Mouse (Mus musculus) c-Kit-positive CD71-positive TER-119-positive erythroid progenitor cells, embryonic 14.5 days (primary cell): Measurements from ENCODE around the gene Nt5c3.

Experiments used
- DNase-seq: peaks from one replicate; pipeline ENCODE4 v3.0.0-alpha.2; 2013; ENCODE audit warnings: low spot score

Nt5c3 gene

DNA sequence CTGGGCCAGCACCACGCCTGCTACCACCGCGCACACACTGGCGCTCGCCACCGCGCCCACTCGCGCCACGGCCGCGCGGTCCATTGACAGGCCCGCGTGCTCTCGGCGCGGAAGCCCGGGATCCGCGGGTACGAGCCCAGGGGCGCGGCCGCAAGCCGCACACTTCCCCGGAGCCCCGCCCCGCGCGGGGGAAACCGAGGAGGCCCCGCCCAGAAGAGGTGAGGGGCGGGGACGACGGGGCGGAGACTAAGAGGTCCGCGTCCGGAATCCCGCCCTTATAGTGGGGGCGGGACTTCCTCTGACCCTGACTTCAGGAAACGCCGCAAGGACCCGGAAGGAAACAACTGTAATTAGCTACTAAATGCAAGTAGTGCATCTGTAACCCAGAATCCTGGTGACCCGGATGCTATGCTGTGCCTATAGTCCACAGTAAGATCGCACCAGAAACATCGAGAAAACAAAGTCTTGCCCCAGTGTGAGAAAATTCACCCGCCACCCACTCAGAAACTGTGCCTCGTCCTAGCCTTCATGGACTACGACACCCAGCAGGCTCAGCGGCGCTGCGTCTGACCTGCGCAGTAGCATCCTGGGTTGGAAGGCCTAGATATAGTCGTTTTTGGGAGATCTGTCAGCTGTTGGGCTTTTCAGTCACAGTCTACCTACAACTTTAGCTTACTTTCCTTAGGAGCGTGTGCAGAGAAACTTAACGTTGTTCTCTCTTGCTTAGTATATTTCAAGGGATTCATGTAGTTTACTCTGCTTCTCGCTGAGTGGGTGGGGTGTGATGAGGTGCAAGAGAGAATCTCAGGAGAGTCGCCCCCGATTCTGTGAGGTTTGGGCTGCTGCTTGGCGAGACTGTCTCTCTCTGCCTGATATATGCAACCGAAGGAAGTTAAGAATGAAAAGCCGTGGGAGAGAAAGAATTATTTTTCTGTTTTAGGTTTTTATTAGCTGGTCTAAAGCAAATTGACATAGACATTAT is at the start of gene Nt5c3, which contains the start of gene Vmn1r4:
Gene Nt5c3 (minus strand): TSS at position 207 of the 982 bp plus-strand sequence.
Gene Vmn1r4 (plus strand): TSS at position 290 of the 982 bp plus-strand sequence.
- DNase-seq = peak; percentile 97

DNA sequence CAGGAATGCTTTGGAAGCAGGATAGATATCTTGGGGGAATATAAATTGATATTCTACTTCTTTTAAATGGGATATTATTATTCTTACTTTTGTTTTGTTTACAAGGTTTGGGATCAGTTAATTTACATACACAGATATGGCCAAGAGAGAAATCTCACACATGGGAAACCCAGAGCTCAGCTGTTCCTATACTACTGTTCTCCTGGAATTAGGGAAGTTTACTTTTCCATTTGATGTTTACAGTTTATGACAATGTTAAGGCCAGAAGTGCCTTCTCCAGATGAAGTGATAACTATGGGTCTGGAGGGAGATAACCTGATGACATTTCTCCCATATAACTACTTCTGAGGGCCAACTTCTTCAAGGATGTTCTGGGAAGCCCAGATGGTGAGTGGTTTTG is 46.2 kb upstream of the Nt5c3 start, which contains the start of gene Vmn1r5:
Gene Vmn1r5 (plus strand): TSS at position 301 of the 400 bp plus-strand sequence.
- DNase-seq = no peak

DNA sequence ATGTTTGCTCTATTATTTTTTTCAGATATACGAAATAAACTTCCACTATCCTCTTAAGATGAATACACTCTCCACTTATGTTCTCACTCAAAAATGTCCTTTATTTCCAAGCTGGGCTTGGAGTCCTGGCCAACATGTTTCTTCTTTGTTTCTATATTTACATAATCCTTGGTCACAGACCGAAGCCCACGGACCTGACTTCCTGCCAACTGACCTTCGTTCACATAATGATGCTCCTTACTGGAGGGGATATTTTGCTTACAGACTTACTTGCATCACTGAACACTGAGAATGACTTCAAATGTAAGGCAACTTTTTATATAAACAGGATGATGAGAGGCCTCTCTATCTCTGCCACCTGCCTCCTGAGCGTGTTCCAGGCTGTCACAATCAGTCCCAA is 32.7 kb upstream of the Nt5c3 start:
- DNase-seq = no peak

DNA sequence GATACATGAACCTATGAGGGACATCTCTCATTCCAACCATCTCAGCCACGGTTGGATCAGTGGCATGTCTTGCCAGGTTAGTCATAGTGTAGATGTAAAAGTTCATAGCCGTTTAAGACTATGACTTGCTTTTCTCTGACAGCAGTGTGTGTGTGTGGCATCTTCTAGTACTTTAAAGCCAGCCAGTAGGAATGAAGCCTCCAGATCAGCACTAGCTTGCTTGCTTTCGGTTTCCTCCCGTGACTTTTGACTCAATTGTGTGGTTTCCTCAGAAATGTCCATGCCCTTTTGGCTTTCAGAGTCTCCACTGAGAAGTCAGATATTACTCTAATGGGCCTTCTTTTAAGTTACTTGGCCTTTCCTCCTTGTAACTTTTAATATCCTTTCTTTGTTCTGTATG is 10.6 kb upstream of the Nt5c3 start:
- DNase-seq = no peak

DNA sequence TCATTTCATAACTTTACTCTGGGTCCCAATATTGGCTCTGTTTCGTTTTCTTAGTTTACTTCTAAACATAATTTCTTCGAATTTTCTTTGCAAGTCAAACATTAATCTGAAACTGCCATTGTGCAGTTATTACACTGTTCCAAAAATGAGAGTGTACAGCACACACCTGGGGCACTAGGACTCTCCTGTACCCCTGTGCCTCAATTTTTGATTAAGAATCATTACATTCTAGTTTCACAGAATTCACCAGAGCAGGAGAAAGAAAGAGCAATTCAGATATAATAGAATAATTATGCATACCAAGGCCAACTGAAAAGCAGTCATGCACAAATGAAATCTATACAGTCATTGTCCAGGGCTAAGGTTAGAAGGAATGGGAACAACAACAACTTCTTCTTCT is 8.7 kb upstream of the Nt5c3 start:
- DNase-seq = no peak

DNA sequence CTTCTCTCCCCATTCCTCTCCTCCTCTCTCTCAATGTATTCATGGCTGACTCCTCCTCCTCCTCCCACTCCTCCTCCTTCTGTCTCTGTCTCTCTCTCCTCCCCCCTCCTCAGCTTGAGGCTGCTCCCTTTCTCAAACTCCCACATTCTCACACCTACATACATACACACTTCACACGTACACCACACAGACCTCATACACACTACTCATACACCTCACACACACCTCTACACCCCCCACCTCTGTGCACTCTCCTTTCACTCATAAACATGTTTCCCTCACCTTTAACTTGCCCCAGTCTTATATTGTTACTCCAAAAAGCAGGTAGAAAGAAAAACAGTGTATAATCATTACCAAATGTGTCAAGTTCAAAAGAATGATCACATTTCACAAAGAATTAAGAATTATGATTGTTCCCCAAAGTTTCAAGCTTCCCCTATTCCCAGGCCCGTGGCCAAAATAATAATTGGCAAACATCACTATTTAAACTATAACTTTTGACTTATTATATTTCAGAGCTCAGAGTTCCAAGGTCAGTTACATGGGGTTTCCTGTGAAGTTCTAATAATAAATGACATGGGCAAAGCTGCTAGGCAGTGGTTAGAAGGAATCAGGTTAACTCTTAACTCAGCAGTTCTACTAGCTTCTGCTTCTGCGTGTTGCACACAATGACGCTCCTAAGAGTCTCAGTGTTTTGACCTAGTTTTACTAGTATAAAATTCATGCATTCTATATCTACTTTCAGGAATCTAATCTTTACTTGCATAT is 8.1 kb upstream of the Nt5c3 start:
- DNase-seq = no peak

DNA sequence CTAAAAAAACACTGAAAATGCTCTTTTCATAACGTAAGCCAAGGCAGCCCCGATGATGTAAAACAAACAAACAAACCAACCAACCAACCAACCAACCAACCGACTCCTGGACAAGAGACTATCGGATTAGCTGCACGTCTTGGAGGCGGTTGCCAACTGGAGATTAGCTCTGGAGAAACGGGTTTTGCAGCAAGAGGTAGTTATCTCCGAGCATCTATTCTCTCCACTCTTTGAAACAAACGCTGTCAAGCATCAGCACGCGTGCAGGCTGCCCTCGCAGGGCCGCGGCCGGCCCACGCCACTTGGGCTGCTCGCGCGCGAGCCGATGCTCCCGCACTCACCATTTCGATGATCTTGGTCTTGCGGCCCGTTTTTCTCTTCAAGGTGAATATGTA is 404 bp downstream of the Nt5c3 start:
- no peak for DNase-seq

DNA sequence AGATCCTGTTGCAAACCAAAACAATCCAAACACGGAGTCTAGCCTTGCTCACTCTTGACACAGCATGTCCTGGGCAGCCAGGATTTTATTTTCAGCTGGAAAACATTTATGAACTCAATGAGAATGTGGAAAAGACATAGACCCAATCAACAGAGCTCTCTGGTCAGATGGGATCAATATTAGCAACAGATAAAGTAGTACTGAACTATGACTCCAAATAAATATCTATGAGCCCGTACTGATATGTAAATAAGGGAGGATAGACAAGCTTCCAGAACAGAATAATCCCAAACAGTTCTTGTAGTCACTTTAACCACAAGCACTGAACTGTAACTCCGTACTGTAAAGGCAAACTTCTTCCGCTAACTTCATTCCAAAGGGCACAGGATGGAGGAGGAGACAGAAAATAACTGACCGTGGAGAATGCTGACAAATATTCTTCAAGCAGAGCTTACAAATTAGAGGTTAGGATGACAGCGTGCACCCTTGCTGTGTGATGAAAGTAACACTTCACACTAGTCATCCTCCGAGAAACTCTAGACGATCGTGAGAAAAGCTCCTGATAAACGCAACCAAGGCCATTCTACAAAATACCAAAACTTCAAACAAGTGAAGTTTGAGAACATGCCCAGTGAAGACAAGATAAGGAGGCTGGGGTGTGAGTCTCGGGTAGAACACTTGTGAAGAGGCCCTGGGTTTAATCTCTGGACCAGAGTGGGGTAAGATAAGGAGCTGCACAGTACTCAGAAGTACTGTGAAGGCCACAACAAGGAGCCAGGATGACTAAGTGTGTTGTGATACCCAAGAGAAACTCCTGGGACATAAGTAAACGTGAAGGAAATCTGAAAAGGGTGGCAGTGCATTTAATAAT is 3.3 kb downstream of the Nt5c3 start:
- peak; percentile 85 for DNase-seq

DNA sequence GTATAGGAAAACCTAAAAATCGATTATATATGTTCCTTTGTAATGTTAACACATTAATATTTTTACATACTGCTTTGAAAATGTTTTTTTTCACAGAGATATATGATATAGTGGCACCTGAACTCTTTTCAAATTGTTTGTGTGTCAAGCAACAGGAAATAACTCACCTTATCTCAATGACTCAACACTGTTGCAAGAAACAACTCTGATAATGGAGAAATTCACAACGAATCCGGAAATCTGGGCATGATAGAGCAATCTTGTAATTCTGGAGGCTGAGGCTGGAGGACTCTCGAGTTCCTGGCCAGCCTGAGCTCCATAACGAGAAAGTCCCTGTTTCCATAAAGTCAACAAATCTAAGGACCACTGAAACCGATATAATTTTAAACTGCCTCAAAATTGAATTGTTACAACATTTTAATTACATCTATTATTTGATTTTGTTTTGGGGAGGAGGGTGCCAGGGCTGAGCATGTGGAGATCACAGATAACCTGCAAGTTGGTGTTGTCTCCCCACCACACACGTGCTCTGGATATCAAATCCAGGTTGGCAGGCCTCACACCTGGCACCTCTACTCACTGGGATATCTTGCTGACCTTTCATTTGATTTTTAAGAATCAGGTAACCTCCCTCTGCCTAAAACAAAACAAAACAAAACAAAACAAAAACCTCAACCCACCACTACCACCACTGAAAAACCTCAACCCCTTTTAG is 4.2 kb downstream of the Nt5c3 start:
- DNase-seq = no peak

DNA sequence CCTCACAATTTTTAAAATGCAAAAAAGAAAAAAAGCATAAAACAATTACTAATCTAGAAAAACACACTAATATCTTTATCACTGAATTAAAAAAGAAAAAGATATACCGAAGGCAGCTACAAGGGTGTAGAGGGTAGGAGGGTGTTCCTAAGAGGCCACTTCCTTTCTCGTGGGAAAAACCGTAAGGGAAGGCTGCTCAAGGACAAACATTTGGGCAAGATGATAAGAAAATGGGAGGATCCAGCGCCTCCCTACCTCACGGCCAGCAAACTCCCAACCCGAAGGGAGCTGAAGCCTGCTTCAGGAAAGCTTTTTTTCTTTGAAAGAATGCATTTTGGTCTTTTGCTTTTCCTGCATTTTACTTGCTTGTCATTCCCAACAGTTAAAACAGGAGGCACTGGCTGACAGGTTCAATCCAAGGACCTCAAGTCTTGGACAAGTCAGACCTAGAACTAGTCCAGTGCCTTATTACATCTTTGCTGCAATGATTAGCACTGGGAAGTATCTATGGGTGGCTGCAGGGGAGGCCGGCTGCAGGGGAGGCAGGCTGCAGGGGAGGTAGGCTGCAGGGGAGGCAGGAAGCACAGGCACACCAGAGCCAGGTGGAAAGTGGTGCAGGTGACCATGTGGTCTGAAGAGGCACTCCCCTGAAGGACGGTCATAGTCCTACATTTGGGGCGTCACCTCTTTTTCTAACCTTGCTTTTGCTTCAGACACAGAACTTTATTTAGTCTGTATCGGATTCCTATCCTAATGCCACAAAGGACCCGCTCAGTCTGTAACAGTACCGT is 6.0 kb downstream of the Nt5c3 start:
- peak; percentile 84 for DNase-seq

DNA sequence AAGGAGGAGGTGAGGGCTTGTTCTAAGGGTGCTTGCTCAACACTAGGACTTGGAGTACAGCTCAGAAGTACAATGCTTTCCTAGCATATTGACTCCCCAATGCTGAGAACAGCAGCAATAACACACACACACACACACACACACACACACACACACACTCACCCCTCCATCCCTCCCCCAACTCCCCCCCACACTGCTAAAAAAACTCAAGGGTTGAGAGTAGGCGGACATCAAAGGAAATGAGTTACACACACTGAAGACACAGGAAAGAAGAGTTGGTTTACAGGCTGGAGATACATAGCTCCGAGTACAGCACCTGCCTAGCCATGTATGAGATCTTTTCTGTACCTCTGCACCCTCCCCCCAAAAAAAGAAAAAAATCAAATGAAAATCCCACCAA is 7.5 kb downstream of the Nt5c3 start:
- no peak for DNase-seq

DNA sequence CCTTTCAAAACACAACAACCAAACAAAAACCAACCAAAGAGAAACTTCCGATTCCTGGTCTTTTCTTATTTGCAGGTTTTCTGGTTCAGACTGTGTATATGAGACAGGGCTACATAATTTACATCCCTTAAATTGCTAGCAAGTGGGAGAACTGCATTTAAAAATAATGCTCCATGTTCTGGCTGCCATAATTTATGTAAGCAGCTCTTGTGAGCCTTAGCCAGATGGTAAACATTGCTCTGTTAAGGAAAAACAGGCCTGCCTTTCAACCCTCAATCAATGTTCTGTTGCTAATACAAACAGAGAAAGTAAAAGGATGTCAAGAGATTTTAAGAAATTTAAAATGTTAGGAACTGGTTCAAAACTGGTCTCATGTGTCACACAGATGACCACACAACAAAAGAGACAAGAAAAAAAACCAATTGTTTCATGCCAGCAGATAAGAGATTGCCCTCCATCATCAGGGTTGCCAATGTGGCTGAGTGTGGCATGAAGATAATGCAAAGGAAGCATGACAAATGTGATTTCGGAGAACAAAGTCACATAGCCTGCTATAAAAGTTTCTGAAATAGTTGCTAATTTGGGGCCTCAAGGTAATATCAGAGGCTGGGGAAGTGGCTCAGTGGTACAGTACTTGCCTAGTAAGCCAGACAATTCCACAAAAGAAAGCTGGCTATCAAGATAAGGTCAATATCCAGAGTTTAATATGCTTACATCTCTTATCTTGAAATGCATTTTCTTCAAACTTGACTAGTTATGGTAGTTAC is 10.5 kb downstream of the Nt5c3 start:
- DNase-seq = no peak

DNA sequence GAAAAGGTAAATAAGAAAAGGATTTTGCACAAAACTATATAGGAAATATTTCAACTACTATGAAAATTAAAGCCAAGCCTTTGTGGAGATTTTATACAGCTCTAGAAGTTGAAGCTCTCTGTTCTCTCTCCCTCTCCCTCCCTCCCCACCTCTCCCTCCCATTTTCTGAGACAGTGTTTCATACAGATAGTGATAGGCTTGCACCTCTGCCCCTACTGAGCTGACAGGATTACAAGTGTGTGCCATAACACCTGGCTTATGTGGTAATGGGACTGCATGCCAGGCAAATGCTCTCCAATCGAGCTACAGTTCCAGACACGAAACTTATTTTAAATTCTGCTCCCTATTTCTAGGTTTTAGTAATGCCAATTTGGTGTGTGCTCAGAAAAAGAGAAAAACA is 12.8 kb downstream of the Nt5c3 start:
- DNase-seq = peak; percentile 74

DNA sequence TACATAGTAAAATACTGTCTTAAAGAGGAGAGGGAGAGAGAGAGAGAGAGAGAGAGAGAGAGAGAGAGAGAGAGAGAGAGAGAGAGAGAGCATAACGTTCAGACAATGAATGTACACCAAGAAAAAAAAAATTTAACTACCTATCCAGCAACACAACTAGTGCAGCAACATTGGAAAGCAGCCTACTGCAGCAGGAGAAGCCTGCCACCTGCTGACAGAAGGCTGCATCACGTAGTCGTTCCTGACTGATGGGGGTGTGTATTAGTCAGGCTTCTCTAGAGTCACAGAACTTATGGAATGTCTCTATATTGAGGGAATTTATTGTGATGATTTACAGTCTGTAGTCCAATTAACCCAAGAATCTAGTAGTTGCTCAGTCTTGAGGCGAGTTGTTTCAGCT is 14.8 kb downstream of the Nt5c3 start:
- no peak for DNase-seq

DNA sequence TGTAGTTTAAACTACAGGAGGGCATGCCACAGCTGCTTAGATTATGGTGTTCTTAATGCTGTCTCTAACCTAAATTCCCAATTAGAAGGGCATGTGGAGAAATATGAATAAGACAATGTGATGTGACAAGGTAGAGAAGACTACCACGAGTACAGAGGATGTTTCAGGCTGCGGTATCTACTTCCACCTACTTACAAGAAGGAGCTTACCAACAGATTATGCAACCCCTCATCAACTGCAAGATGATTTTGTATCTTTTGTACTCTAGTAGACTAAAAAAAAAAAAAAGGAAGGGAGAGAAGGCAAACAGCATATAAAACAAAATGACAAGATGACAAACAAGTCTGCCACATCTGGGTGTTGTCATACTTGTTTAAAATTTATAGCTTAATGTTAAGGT is 15.3 kb downstream of the Nt5c3 start:
- no peak for DNase-seq

DNA sequence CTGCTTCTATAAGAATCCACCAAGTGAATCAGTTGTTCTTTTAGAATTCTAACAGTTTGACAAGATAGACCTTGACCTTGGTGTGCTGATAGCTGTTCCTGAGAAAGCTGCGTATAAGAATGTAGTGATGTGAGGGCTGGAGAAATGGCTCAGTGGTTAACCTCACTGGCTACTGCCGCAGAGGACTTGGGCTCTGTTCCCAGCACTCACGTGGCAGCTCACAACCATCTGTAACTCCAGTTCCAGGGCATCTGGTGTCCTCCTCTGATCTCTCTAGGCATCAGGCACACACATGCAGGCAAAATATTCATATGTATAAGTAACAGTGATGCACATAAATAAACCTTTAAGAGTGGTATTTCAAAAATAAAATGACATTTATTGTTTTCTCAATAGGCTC is 15.8 kb downstream of the Nt5c3 start:
- DNase-seq = no peak

DNA sequence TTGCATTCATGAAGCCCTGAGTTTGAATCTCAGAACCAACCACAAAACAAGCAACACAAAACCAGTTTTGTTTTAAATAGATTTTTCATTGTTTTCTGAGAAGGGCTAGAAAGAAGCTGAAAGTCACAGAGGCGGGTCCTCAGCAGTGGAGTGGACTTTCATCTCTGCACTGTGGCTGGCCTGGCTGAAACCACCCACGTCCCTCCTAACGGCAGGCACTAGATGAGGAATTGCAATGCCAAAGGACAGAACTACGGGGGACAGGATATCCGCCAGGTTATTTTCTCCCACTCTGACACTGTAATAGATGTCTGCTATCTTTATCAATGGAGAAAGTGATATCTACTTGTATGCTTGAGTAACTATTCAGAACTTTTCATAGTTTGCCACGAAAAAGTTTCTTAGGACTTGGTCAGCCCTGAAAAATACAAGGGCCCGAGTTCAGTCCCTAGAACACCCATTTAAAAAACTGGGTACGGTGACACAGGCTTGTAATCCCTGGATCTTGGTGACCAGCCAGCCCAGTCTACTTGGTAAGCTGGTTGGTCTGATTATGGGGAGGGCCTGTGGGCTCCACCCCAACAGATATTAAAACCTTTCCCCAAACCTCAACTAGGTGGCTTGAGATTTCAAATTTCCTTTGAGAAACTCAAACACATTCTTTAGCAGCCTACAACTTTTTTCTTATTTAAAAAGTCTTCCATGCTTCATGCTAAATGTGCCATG is 17.4 kb downstream of the Nt5c3 start:
- DNase-seq = no peak

DNA sequence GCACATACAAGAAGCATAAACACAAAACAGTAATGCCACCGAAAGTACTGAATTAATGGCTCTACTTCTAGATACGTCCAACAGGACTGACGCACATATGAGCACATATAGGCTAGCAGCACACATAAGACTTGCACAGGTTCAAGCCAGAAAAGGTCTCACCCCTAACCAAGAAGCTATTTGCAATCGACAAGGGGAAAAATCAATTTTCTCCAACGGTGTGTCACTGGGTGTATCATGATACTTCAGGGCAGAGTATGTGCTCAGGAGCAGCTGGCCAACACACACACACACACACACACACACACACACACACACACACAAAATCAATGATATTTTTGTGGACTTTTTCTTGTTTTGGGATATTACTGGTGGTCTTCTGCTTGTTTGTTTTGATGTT is 18.2 kb downstream of the Nt5c3 start:
- no peak for DNase-seq

DNA sequence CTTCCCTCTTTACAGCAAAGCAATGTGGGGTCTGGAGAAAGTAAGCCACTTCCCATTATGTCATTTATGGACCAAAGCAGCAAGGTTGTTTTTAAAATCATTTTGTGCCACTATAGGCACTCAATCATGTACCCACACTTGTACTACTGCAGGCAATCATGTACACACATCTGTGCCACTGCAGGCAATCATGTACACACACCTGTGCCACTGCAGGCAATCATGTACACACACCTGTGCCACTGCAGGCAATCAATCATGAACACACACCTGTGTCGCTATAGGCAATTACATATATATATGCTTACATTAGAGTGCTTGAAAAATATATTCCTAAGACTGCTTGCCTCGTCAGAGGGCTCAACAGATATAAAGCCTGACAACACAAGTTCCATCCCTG is 18.8 kb downstream of the Nt5c3 start:
- DNase-seq = no peak
